Mouse (Mus musculus): ENCODE data around the gene Stoml2. TPM values are rescaled to one million over a fixed set of nuclear protein-coding genes. Genes with fewer than 3 reads are reported as not detected.
A peak's percentile ranks its signal among the peaks of the same experiment; 100 is the strongest.

The Stoml2 gene
- total RNA-seq, 1 experiment, result 279 TPM

GRCm38 (mm10) chr4:43019641-43020465, 11.7 kb downstream of the Stoml2 start:
- TF ChIP-seq ZC3H11A (IDR thresholded peaks at IDR 0.05; ENCODE audit: borderline replicate concordance, low read depth, low read length) (no peak), CHD2 (IDR thresholded peaks at IDR 0.05; ENCODE audit: low read depth, low read length) (no peak), ZNF384 (IDR thresholded peaks at IDR 0.05; ENCODE audit: low read depth, low read length) (no peak), MAFK (IDR thresholded peaks at IDR 0.05; ENCODE audit: insufficient read depth, low read depth, low read length) (no peak), HCFC1 (IDR thresholded peaks at IDR 0.05; ENCODE audit: borderline replicate concordance, insufficient read depth, low read length) (no peak)
- no peak overlapping the region for H3K27ac ChIP-seq (ENCODE audit: insufficient read depth, low read depth, low read length, poor library complexity, severe bottlenecking)
- no peaks in the 10 kb centered on the region for H3K9me3 ChIP-seq (ENCODE audit: control insufficient read depth, insufficient read depth, low read depth, low read length)
- DNase-seq (ENCODE audit: low read depth, low spot score), result no peak
- peak overlapping the region; percentile 21 for H3K9ac ChIP-seq (ENCODE audit: insufficient read depth, low read depth, low read length, poor library complexity, severe bottlenecking)
- in situ Hi-C loops (cut with MboI; ENCODE audit: low sequenced_read_pairs in 2 of 2, unreplicated experiment in 2 of 2), result no loop called here
- H3K4me3 ChIP-seq (ENCODE audit: insufficient read depth in 1 of 2, low read depth in 1 of 2, low read length in 2 of 2, poor library complexity in 1 of 2, severe bottlenecking in 1 of 2), result peak overlapping the region in 1 of 2 experiments; percentile 9; a peak in 1 of 4 replicates
- peaks cover 40% of the 10 kb centered on the region for H3K36me3 ChIP-seq (ENCODE audit: control insufficient read depth, insufficient read depth, low read length, poor library complexity, severe bottlenecking)
- H3K4me1 ChIP-seq (ENCODE audit: control insufficient read depth in 2 of 2, insufficient read depth in 2 of 2, low read length in 2 of 2, poor library complexity in 1 of 2), result peaks cover 2 to 19% of the 10 kb centered on the region in 2 experiments; a peak in 3 of 4 replicates

- in situ Hi-C loops (cut with MboI; ENCODE audit: low sequenced_read_pairs in 2 of 2, unreplicated experiment in 2 of 2), result no loop called here
- H3K4me1 ChIP-seq (ENCODE audit: control insufficient read depth in 2 of 2, insufficient read depth in 2 of 2, low read length in 2 of 2, poor library complexity in 1 of 2), result peaks cover 0 to 14% of the 10 kb centered on the region in 2 experiments; a peak in 3 of 4 replicates
- TF ChIP-seq ZC3H11A (IDR thresholded peaks at IDR 0.05; ENCODE audit: borderline replicate concordance, low read depth, low read length) (no peak), CHD2 (IDR thresholded peaks at IDR 0.05; ENCODE audit: low read depth, low read length) (no peak), MAFK (IDR thresholded peaks at IDR 0.05; ENCODE audit: insufficient read depth, low read depth, low read length) (no peak), HCFC1 (IDR thresholded peaks at IDR 0.05; ENCODE audit: borderline replicate concordance, insufficient read depth, low read length) (no peak), ZNF384 (IDR thresholded peaks at IDR 0.05; ENCODE audit: low read depth, low read length) (no peak)
- DNase-seq (ENCODE audit: low read depth, low spot score), result no peak
- H3K4me3 ChIP-seq (ENCODE audit: insufficient read depth in 1 of 2, low read depth in 1 of 2, low read length in 2 of 2, poor library complexity in 1 of 2, severe bottlenecking in 1 of 2), result no peak overlapping the region
- H3K27ac ChIP-seq (ENCODE audit: insufficient read depth, low read depth, low read length, poor library complexity, severe bottlenecking), result no peak overlapping the region
- no peaks in the 10 kb centered on the region for H3K9me3 ChIP-seq (ENCODE audit: control insufficient read depth, insufficient read depth, low read depth, low read length)
- H3K9ac ChIP-seq (ENCODE audit: insufficient read depth, low read depth, low read length, poor library complexity, severe bottlenecking), result peak overlapping the region; percentile 21; the same call in 1 of the 2 replicates
- peaks cover 38% of the 10 kb centered on the region for H3K36me3 ChIP-seq (ENCODE audit: control insufficient read depth, insufficient read depth, low read length, poor library complexity, severe bottlenecking)
These were observed 12.3 kb downstream of the Stoml2 start for GRCm38 (mm10) chr4:43019176-43019575.

DNA sequence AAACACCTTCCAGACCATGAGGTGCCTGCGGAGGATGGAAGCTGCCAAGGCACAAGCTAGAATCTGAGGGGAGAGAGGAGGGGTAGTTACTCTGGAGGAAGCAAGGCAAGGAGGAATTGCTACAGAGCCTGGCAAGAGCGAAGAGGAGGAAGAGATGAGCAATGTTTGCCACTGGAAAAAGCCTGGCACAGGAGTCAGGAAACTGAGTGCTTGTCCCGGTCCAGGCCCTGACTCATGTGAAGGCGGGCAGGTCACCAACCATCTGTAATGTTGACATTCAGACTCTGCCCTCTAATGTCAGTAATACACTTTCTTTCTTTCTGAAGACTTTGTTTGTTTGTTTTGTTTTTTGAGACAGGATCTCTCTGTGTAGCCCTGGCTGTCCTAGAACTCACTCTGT, 13.4 kb downstream of the Stoml2 start:
- TF ChIP-seq ZC3H11A (IDR thresholded peaks at IDR 0.05; ENCODE audit: borderline replicate concordance, low read depth, low read length), result no peak
- no peak for TF ChIP-seq ZNF384 (IDR thresholded peaks at IDR 0.05; ENCODE audit: low read depth, low read length)
- no peak for TF ChIP-seq CHD2 (IDR thresholded peaks at IDR 0.05; ENCODE audit: low read depth, low read length)
- TF ChIP-seq HCFC1 (IDR thresholded peaks at IDR 0.05; ENCODE audit: borderline replicate concordance, insufficient read depth, low read length), result no peak
- TF ChIP-seq MAFK (IDR thresholded peaks at IDR 0.05; ENCODE audit: insufficient read depth, low read depth, low read length), result no peak
- Histone ChIP-seq H3K27ac (ENCODE audit: insufficient read depth, low read depth, low read length, poor library complexity, severe bottlenecking) (no peak overlapping the region), H3K9ac (ENCODE audit: insufficient read depth, low read depth, low read length, poor library complexity, severe bottlenecking) (no peak overlapping the region), H3K4me1 (ENCODE audit: control insufficient read depth in 2 of 2, insufficient read depth in 2 of 2, low read length in 2 of 2, poor library complexity in 1 of 2) (peaks cover 0 to 11% of the 10 kb centered on the region in 2 experiments; a peak in 3 of 4 replicates), H3K4me3 (ENCODE audit: insufficient read depth in 1 of 2, low read depth in 1 of 2, low read length in 2 of 2, poor library complexity in 1 of 2, severe bottlenecking in 1 of 2) (no peak overlapping the region), H3K9me3 (ENCODE audit: control insufficient read depth, insufficient read depth, low read depth, low read length) (no peaks in the 10 kb centered on the region), H3K36me3 (ENCODE audit: control insufficient read depth, insufficient read depth, low read length, poor library complexity, severe bottlenecking) (peaks cover 32% of the 10 kb centered on the region)
- in situ Hi-C loops (cut with MboI; ENCODE audit: low sequenced_read_pairs in 2 of 2, unreplicated experiment in 2 of 2), result no loop called here
- DNase-seq (ENCODE audit: low read depth, low spot score), result no peak

DNA sequence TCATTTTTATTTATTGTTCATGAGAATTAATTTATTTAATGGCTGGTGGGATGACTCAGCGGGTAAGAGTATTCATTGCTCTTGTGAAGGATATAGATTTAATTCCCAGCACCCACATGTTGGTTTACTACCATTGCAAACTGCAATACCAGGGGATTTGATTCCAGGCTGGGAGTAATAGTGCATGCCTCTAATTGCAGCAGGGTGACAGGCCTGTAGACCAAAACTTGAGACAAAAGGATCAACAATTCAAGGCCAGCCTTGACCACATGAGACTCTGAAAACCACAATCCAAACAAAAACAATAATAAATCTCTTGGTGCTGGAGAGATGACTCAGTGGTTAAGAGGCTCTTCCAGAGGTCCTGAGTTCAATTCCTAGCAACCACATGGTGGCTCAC, 19.4 kb downstream of the Stoml2 start:
- Histone ChIP-seq H3K9ac (ENCODE audit: insufficient read depth, low read depth, low read length, poor library complexity, severe bottlenecking) (no peak overlapping the region), H3K27ac (ENCODE audit: insufficient read depth, low read depth, low read length, poor library complexity, severe bottlenecking) (no peak overlapping the region), H3K4me1 (ENCODE audit: control insufficient read depth in 2 of 2, insufficient read depth in 2 of 2, low read length in 2 of 2, poor library complexity in 1 of 2) (peaks cover 0 to 10% of the 10 kb centered on the region in 2 experiments; a peak in 2 of 4 replicates), H3K4me3 (ENCODE audit: insufficient read depth in 1 of 2, low read depth in 1 of 2, low read length in 2 of 2, poor library complexity in 1 of 2, severe bottlenecking in 1 of 2) (no peak overlapping the region), H3K9me3 (ENCODE audit: control insufficient read depth, insufficient read depth, low read depth, low read length) (no peaks in the 10 kb centered on the region), H3K36me3 (ENCODE audit: control insufficient read depth, insufficient read depth, low read length, poor library complexity, severe bottlenecking) (0 out of 2 replicates have a peak, but pooled peaks cover 2% of the 10 kb centered on the region)
- in situ Hi-C loops (cut with MboI; ENCODE audit: low sequenced_read_pairs in 2 of 2, unreplicated experiment in 2 of 2), result no loop called here
- TF ChIP-seq HCFC1 (IDR thresholded peaks at IDR 0.05; ENCODE audit: borderline replicate concordance, insufficient read depth, low read length) (no peak), MAFK (IDR thresholded peaks at IDR 0.05; ENCODE audit: insufficient read depth, low read depth, low read length) (no peak), ZNF384 (IDR thresholded peaks at IDR 0.05; ENCODE audit: low read depth, low read length) (no peak), CHD2 (IDR thresholded peaks at IDR 0.05; ENCODE audit: low read depth, low read length) (no peak), ZC3H11A (IDR thresholded peaks at IDR 0.05; ENCODE audit: borderline replicate concordance, low read depth, low read length) (no peak)
- DNase-seq (ENCODE audit: low read depth, low spot score), result no peak
